Mouse (Mus musculus): Measurements from ENCODE around the gene Gm10972. TPM values are rescaled to one million over a fixed set of nuclear protein-coding genes. Genes with fewer than 3 reads are reported as not detected.

Gm10972 gene
- not detected for total RNA-seq (2023)

DNA sequence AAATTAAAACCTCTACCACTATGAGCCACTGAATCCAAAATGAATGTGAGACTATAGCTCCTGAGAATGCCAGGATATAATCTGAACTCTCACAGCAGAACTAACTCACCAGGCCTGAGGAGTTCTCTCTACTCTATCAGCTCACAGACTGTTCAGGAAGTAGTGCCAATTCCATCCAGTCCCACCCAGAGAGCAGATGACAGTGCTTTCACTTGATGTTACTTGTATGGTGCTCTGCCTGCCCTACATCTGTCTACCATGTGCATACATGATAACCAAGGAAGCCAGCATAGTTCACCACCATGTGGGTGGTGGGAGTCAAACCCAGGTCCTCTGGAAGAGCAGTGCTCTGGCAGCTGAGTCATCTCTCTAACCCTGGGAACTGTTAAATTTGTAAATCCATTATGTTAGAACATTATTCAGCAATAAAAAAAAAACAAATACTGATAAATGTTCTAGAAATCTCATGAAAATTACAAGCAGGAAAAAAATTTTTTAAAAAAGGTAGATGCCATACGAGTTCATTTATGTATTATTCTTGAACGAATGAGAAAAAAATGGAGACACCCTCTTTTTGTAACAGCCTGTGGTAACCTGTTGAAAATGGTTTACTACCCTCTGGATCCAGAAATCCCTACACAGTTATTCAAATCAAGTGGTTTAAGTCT, at the start of gene Gm10972:
Gm10972 (plus strand) TSS at position 618 of the 668 bp plus-strand sequence.

DNA sequence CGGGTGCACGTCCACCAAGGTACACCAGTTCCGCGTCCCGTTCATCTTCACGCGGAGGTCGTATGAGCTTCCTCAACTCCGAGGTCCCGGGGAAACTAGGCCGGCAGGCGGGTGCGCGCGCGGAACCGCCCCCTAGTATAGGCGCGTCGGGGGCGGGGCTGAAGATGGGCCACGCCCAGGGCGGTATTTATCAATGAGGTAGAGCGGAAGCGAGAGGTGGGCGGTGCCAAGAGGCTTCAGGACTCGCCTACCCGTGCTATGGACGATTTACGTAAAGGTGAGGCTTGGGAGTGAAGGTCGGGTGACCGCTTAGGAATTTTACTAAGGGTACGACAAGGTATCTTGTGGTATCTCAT, 15.8 kb downstream of the Gm10972 start, which contains the start of gene Tuft1:
Tuft1 (minus strand) TSS at position 133 of the 356 bp plus-strand sequence.

Other genes starting within 250 kb of the Gm10972 start
- gene Lingo4, start 244.6 kb upstream of the Gm10972 start, total RNA-seq (2023) = not detected
- gene Tdrkh, start 229.8 kb upstream of the Gm10972 start, total RNA-seq (2023) = 4.4 TPM
- 65.7 TPM for gene Mrpl9, start 199.8 kb upstream of the Gm10972 start, total RNA-seq (2023)
- not detected for gene Oaz3, start 199.2 kb upstream of the Gm10972 start, total RNA-seq (2023)
- not detected for gene Celf3, start 164.8 kb upstream of the Gm10972 start, total RNA-seq (2023)
- 1.7 TPM for gene Riiad1, start 162.8 kb upstream of the Gm10972 start, total RNA-seq (2023)
- gene Snx27, start 60.4 kb upstream of the Gm10972 start, total RNA-seq (2023) = 32.2 TPM
- 2.8 TPM for gene Tuft1, start 15.8 kb downstream of the Gm10972 start, total RNA-seq (2023)
- gene Selenbp2, start 50.4 kb downstream of the Gm10972 start, total RNA-seq (2023) = not detected
- 0.71 TPM for gene Cgn, start 143.4 kb downstream of the Gm10972 start, total RNA-seq (2023)
- gene Pogz, start 194.5 kb downstream of the Gm10972 start, total RNA-seq (2023) = 84.4 TPM
- gene Psmb4, start 243.8 kb downstream of the Gm10972 start, total RNA-seq (2023) = 200 TPM

Data from CD4-positive naive resting alpha-beta T cell, adult 57 days (primary cell).